Mouse (Mus musculus): ENCODE results near the gene Apex1.
"Not testable (repeated sequence)": the region's sequence is repeated elsewhere in the genome, so short reads cannot be mapped to it uniquely, and the experiment has no call there.

Apex1 gene

DNA sequence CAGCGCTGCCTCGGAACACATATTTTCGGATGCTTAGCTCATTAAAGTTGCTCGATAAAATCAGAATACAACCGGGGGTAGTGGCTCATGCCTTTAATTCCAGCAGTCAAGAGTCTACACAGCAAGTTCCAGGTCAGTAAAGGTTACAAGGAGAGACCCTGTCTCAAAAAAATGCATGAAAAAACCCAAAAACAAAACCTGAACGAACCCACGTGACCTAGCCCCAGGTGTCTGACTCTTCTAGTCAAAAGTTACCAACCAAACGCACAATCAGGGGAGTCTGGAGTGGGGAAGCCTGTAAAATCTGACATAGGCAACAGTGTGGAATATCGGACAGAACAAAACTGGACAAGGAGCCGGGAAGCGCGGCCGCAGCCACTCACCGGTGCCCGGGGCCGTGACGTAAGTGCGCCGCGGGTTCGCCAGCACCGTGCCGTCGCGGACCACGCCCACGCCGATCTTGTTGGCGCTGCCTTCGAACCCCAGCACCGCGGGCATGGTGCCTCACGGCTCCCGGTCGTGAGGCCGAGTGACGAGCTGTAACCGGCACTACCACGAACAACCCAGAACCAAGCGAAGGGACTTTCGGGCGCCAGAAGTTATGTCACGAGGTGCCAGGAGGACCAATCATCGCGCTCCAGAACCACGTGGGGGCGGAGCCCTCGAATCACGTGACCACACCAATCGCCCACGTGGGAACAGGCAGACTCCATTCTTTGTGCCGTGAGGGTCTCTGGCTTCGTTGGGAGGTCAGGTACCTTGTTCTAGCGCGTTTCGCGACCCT lies at the start of gene Apex1, which contains the start of gene Osgep:
Gene Apex1, plus strand, starts transcription at position 688 of the 784 bp plus-strand sequence.
Gene Osgep, minus strand, starts transcription at position 613 of the 784 bp plus-strand sequence.
- DNase-seq: peak; percentile 97

DNA sequence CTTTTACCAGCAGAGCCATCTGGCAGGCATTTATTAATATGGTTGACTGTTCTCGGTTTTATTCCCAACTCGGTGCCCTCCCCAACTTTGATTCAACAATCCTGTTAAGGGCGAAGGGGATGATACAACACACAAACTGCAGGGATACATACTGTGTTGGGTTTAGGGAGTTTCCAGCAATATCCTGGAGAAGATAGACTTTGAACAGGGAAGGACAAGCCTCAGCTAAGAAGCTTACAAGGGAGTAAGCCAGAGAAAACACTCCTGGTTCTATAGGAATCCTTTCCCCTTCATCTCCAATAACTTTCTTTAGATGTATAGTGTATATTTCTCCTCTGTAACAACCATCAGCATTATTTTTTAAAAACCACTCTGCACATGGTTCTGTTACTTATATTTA lies 49.6 kb upstream of the Apex1 start:
- no peak for DNase-seq

DNA sequence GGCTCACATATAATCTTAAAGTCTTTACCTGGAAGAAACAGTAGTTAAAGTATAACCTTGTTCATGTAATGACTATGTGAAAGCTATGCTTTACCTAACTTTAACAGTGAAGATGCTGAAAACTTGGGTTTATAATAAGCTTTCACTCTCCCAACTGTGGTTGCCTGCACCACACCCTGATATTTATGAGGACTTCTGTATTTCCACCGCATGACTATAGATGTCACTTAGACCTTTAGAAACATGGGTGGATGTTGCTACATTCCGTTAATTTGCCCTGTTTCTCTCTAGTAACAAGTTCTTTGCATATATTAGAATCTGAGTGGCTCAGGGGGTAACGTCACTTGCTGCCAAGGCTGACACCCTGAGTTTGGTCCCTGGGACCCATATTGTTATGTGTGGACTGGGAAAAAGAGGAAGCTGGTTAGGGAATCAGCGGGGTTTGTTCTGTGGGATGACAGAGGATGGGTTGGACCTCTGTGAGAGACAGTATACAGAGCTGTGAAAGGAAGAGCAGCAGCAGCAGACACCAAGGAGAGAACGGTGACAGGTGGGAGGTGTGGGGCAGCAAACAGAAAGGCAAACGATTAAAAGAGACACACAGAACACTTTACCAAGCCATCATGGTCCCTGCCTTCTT lies 49.1 kb upstream of the Apex1 start:
- no peak for DNase-seq

DNA sequence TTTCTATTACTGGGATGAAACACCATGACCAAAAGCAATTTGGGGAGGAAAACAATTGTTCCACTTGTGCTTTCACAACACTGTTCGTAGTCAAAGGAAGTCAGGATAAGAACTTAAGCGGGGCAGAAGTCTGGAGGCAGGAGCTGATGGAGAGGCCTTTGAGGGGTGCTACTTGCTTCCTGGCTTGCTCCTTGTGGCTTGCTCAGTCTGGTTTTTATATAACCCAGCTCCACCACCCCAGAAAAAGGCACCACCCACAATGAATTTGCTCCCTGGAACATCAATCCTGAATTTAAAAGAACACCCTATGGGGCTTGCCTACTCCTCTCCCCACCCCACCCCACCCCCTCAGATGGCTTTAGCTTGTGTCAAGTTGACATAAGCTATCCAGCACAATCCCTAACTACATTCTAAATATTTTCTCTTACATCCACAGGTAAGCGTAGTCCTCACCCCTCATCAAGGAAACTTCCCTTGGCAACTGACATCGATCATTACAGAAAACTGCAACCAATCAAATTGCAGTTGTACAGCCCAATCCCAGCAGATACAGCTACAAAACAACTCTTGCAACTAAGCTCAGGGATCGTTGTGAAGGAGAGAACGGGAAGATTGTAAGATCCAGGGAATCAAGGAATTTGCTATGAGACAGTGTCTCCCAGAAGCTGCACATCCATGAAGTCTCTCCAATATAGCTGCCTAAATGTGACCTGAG lies 48.4 kb upstream of the Apex1 start:
- DNase-seq: no peak

DNA sequence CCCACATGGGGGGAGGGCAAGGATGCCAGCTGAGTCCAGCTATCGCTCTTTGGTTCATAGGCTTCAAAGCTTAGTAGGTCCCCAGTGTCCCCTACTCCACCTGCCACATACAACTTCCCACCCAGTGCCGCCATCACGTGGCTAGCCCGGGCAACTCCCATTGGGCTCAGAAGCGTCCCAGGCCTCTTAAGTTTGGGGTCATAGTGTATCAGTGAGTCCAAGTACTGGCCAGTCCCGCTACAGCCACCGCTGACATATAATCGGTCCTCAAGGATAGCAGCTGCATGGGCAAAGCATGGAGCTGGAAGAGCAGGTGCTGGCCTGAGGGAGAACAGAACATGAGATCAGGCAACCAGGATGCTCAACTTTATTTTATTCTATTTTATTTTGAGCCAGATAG lies 33.1 kb upstream of the Apex1 start:
- DNase-seq: no peak

DNA sequence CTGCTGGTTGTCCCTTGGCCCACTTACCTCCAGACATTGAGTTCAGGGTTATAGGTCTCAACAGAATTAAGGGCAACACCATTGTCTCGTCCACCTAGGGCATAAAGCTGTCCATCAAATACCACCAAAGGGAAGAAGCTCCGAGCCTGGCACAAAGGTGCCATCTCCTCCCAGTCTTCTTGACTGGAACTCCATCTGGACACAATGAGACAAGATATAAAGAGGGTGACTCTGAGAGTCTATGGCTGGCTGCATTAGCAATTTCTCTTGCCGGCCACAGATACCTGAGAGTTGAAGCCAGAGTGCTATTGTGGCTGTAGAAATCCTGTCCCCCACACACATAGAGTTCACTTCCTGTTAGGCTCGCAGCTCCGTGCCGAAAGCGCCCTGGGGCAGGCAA lies 32.7 kb upstream of the Apex1 start:
- no peak for DNase-seq

DNA sequence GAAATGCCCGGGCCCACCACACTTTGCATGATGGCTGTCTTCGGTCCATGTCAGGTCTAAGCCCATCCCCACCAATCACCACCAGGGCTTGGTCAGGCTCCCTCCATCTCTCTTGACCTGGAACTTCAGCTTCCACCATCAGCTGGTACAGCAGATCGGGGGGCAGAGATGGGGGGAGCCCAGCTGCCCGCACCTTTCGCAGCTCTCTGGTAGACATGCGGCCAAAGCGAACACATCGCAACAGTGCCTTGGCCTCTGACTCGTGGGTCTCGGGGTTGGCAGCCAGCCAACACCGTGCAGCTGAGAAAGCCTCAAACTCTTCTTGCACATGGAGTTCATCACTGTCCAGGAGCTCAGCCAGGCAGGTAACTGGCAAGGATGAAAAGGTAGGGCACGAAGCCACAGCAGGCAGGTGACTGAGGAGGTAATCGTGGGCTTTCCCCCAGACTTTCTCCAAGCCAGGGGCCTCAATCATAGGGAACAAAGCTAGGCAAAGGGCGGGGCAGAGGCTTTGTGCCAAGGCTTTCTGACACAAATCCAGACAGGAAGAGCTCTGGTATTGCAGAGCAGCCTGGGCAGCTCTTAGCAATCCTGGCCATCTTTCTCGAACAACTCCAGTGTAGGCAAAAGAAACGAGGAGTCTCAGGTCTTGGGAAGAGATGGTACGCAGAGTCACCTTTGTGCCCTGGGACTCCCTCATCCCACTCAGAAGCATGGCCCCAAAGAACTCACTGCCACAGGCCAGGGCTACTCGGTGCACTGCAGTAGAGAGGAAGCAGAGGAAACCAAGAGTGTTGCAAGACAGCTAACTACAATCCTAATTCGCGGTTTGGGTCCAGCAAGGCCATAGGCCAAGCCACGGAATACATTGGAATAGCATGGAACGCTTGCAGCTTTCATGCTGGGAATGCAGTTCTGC lies 32.0 kb upstream of the Apex1 start:
- peak; percentile 54 for DNase-seq

DNA sequence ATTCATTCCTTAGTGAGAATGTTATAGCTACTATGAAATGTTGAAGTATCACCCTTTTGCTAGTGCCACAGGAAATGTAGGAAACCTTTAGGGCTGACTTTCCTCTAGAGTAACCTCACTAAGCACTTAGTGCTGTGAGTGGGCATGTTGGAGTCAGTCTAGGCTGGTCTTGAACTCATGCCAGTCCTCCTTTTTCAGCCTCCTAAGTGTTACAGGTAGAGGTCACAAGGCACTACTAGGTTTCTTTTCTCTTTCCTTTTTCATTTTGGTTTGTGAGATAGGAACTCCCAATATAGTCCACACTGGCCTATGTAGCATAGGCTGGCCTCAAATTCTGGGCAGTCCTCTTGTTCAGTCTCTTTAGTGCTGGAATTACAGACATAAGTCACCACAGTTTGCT lies 29.4 kb upstream of the Apex1 start:
- DNase-seq: no peak

DNA sequence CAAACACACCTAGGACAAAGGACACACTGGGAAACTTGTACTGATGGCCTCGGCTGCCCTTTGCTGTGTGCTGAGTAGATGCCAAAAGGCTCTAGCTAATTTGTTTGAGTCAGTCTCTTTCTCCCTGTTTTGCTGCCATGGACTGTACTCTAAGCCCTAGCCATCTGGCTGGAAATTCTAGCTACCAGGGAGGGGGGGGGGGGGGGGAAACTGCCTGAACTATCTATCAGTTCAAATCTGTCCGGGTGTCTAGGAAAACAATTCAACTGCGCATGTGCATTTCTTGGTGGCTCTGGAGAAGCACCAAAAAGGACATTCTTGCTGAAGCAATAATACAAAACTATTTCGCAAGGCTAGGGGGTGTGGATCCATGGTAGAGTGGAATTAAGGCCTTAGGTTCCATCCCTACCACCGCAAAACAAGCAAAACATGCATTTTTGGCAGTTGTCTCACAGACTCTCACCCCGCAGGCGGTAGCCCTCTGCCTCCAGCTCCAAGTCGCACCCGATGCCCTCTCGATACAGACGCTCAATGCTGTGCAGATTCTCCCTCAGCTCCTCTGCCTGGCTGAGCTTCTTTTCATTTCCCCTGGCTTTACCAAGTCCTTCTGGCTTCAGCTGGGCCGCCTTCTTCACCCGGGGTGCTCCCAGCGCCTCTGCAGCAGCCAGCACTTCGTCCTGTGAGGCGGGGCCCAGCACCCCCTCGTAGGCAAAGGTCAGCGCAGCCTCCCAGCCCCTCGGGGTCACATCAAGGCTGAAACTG lies 28.6 kb upstream of the Apex1 start:
- peak; percentile 72 for DNase-seq

DNA sequence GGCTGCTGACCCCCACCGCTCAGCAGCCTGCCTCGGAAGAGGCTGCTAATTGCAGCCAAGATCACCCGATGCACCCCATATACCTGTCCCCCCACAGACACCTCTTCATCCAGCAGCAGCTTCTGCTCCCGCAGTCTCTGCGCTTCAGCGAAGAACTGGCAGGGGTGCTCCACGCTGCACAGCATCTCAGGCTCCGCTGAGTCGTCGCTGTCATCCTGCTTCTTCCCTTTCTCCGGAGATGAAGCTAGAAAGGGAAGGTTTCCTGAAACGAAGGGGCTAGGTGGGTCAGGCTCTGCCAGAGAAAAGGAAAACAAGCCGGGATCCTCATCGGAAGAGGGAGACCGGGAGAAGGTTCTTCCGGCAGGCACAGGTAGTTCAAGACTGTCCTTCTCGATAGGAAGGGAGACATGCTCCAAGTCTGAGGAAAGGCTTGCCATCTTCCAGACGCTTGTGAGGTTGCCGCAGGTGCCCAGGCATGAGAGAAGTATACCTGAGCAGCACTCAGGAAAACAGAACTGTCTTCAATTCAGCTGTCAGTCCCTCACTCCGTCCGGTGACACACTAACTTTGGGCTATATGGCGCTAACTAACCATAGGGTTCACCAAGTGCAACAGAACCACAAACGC lies 27.9 kb upstream of the Apex1 start:
- no peak for DNase-seq

DNA sequence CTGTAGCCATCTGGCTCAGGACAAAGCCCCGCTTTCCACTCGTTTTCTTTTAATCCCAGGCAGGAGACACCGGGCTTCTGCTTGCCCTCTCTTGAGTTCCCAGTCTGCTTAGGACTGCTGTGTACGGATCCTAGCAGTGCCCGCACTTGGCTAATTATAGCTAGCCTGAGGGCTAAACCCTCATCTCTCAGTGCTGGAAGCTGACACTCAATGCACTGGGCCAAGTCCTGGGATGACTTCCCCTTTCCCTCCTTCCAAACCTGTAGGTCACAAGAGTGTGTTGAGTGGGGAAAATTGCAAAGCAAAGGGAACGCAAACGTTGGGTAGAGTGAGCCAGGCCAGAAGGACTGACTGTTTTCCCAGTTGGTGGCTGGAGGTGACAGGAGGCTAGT lies 27.4 kb upstream of the Apex1 start, which contains the start of gene Klhl33:
Gene Klhl33, minus strand, starts transcription at position 134 of the 392 bp plus-strand sequence.
- peak; percentile 5 for DNase-seq

DNA sequence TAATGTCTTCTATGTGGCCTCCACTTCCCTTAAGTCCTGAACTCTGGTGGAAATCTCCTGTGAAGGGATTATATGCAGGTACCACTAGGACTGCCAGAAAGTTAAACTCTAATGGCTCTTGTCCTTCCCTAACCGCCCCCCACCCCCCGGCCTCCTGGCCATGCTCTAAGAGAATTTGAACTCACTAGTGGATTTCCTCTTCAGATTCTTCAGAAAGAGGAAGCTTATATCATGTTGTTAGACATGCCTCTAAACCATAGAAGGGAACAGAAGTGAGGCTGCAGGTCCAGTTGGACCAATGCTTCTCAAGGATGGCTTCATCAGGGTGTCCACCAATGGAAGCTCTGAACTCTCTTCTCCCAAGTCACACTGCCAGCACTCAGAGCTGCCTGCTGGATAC lies 26.8 kb upstream of the Apex1 start:
- DNase-seq: not testable (repeated sequence)

DNA sequence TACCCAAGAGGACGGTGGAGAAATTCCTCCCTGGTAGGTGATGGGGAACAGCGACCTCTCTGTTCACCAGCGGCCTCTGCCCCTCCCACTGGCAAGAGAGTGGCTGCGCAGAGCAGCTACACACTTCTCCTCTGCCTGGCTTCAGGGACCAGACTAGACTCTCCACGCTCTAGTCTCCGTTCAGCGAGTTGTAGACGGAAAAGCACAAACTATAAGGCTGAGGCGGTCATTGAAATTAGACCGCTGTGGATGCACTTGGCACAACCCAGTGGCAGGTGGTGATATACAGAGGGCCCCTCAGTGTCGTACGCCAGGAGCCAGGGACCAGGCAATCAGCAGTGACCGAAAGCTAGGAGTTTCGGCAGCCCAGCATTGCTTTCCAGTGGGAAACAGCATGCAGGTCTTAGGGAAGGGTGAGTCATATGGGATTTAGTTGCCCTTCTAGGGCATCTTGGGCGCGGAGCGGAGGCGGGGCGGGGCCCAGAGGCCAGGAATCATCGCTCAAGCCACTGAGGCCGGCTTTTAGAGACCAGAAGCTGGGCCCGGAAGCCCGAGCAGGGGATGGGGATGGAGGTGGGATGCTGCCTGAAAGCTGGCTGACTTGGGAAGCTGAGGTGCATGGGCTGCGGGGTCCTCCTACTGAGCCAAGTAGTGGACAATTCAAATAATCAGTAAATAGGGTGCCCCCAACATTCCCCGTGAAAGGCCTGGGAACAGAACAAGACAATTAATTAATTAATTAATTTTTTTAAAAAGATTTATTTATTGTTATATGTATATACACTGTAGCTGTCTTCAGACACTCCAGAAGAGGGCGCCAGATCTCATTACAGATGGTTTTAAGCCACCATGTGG lies 20.6 kb upstream of the Apex1 start:
- DNase-seq: peak; percentile 39

DNA sequence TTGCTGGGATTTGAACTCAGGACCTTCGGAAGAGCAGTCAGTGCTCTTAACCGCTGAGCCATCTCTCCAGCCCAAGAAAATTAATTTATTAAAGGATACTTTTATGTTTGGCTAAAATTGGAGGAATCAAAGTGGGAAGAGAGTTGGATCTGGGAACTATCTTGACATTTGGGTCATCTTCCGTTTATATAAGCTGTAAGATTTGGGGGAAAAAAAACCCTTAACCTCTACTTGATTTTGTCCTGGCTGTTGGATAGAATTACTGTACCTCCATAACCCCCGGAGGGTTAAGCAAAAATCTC lies 20.0 kb upstream of the Apex1 start:
- DNase-seq: no peak

DNA sequence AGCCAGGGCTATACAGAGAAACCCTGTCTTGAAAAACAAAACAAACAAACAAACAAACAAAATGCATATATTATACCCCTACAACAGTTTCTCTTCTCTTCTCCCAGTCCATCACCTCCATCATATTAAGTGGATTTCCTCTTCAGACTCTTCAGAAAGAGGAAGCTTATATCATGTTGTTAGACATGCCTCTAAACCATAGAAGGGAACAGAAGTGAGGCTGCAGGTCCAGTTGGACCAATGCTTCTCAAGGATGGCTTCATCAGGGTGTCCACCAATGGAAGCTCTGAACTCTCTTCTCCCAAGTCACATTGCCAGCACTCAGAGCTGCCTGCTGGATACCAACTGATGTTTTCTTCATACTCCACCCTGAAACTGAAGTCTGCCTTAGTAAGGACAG lies 19.4 kb upstream of the Apex1 start:
- not testable (repeated sequence) for DNase-seq

DNA sequence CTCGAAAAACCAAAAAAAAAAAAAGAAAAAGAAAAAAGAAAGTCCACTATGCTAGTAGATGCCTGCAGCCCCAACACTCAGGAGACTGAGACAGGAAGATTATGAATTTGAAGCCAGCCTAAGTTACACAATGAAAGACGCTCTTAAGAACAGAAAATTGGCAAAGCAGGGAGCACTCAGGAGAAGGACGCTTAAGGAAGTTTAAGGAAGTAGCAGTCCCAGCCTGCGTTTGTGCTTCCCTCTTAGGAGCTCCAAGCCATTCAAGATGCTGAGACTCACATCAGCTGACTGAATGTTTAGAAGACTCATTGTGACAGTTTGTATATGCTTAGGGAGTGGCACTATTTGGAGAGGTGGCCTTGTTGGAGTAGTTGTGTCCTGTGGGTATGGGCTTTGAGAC lies 16.6 kb upstream of the Apex1 start:
- DNase-seq: no peak

DNA sequence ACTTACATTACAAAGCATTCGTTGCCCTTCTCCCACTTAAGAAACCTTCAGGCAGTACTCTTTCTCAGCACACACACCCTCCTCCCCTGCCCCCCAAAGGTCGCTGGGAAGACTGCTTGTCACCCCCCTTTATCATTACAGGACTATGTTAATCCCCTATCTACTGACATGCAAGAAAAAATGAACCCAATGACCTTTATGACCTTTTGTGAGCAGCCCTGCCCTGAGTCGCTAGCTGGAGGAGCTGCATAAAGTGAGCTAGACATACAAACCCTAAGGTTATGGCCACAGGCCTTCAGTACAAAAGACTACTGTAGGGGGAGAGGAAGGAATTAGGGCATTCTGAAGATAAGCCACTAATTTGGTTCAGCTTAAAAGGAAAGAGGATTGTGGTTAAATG lies 13.4 kb upstream of the Apex1 start:
- no peak for DNase-seq

DNA sequence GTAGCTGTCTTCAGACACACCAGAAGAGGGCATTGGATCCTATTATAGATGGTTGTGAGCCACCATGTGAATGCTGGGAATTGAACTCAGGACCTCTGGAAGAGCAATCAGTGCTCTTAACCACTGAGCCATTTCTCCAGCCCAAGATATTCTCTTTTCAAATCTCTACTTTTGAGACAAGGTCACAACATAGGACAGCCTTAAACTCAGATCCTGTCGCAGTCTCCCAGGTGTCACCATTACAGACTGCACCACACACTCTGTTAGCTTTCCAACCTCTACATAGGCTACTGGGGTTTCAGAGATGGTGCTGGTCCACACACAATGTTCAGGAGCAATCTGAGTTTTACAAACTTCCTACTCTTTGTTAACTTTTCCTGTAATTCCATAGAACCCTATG lies 1.3 kb upstream of the Apex1 start:
- DNase-seq: not testable (repeated sequence)

DNA sequence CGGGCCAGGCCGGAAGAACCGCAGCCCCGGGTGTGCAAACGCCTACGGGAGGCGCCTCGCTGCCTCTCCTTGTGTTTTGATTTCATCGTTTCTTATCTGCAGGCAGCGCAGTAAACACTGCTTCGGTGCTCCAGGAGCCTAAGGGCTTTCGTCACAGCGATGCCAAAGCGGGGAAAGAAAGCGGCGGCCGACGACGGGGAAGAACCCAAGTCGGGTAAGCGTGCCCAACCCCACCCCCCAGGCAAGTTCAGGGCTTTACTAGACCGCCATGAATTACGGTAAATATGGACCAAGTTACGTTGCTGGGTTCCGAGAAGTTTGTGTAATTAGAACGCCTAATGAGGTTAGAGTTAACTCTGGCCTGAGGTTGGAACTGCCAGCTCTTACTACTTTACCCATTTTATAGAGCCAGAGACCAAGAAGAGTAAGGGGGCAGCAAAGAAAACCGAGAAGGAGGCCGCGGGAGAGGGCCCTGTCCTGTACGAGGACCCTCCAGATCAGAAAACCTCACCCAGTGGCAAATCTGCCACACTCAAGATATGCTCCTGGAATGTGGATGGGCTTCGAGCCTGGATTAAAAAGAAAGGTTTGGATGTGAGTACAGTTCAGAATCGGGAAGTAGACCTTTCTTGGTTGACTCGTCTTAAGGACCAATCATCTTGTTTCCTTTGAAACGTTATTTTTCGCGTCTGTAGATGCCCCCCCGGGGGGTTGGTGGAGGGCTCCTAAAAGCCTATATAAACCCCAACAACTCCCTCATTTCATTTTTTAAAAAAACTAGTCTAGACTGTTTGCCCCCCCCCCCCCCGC lies 548 bp downstream of the Apex1 start:
- DNase-seq: no peak

DNA sequence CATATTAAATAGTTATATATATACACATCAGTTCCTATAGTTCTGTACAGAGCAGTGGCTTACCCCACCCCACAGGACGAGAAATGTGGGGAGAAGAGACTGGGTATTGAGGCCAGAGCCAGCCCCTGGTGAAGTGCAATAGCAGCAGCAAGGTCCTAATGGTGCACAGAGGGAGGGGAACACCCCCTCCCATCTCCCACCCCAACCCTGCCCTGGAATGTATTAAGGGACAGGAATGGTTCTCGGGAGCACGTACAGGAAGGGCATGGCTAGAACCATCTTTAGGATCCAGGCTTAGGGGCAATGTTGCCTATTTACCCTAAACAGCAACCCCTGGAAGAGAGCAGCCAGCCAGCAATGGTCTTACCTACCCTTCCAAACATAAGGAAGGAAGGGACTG lies 2.6 kb downstream of the Apex1 start:
- DNase-seq: no peak
